Mouse (Mus musculus) adrenal gland, adult 8-10 months (tissue): ENCODE results near the gene Arnt2. TPM values are rescaled to one million over a fixed set of nuclear protein-coding genes. Genes with fewer than 3 reads are reported as not detected.

Experiments
- DNase-seq: peaks from one replicate; pipeline ENCODE4 v3.0.0; 2022
- total RNA-seq, 4 experiments: library from RNA; stranded (reverse); gene quantifications; 2 replicates each; pipeline ENCODE4 v1.2.4; 2022

Arnt2 gene
- total RNA-seq, 4 experiments from 2014 or later, result 41.3 to 62.9 (median 50.8) TPM

GRCm38 (mm10) chr7:84286526-84287225 lies 123.3 kb downstream of the Arnt2 start:
- DNase-seq, result no peak

GRCm38 (mm10) chr7:84285790-84286189 lies 124.2 kb downstream of the Arnt2 start:
- no peak for DNase-seq

- DNase-seq, result no peak
These were observed 125.0 kb downstream of the Arnt2 start for GRCm38 (mm10) chr7:84284974-84285373.

- DNase-seq, result no peak
These were observed 127.7 kb downstream of the Arnt2 start for GRCm38 (mm10) chr7:84282231-84282630.

GRCm38 (mm10) chr7:84279231-84279630 lies 130.7 kb downstream of the Arnt2 start:
- DNase-seq, result no peak

DNA sequence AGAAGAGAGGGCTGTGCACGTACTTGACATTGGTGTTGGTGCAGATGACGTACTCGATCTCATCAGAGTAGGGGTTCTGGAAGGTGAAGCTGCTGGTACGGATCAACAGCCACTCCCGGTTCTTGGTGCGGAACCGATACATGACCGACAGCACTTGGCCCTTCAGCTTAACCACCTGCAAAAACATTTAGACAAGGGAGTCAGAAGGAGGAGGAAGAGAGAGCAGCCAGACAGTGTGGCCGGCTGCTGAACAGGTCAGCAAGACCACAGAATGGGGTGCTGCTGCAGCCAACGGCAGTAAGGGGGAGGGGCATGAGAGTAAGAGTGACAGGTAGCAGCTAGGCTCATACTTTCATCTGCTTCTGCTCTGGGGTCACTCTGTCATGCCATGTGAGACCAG lies 134.7 kb downstream of the Arnt2 start:
- no peak for DNase-seq

GRCm38 (mm10) chr7:84273930-84274329 lies 136.0 kb downstream of the Arnt2 start:
- no peak for DNase-seq

- DNase-seq, result peak; percentile 55
These were observed 137.7 kb downstream of the Arnt2 start for GRCm38 (mm10) chr7:84272206-84272818.

DNA sequence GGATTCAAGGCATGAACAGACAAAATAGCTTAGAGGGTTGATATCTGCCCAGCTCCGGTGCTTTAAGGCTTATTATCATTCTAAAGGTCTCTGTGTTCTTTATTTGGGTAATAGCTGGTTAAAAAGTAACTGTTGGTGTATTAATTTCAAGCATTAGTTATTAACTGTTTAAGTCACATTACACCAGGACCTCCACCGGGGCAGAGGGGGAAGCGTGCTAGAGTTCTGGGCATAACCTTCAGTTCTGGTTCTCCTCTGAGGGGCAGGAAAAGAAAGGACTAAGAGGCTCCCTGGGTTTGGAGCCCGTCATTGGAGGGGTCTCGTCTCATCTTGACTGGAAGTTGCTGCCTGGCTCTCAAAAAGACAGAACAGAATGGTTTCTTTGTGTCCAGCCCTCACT lies 138.5 kb downstream of the Arnt2 start:
- DNase-seq, result no peak

GRCm38 (mm10) chr7:84263466-84263865 lies 146.5 kb downstream of the Arnt2 start:
- no peak for DNase-seq

- peak; percentile 51 for DNase-seq
These were observed 148.6 kb downstream of the Arnt2 start for GRCm38 (mm10) chr7:84261341-84261740.

- no peak for DNase-seq
These were observed 149.6 kb downstream of the Arnt2 start for GRCm38 (mm10) chr7:84260401-84260800.

DNA sequence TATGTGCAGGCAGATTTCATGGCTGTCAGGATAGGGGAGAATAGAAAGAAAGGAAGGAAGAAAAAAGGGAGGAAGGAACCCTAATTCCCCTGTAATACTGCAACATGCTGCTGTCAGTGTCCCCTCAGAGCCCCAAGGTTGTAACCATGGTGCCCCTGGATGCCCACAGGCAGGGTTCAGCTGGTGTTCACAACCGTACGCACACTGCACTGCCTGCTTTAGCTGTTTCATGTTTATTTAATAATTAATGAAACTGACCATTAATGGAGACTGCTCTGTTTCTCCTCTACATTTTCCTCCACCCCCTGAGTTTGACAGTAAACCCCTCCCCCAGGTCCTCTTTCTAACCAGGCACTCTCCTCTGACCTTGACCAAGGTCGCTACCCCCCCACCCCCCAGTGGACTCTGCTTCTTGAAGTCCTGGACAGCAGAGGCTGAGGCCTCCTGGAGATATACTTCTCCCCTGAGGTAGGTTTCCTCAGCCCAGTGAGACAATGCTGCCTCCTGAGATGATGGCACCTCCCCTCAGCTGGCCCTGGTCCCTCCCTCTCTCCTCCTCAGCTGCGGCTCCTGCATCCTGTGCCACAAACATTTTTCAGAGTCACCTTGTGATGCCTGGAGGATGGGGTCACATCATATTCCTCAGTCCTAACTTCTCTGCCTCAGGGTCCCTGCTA lies 150.5 kb downstream of the Arnt2 start:
- no peak for DNase-seq

DNA sequence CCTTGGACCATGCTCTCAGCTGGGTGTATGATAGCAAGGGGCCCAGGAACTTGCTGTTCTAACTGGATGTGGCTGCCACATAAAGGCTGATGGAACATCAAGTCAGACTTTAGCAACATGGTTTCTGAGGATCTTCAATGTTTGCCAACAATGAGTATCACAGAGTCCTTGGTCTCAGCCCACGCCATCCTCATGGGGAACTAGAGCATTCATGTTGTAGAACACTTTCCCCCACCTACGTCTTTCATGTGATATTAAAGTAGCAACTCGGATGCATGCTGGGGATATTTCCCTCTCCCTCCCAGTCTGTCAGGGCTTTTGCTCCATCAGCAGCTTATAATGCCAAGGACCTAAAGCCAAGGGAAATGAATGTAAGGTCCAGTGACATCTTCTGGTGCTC lies 153.3 kb downstream of the Arnt2 start:
- DNase-seq, result no peak

GRCm38 (mm10) chr7:84256245-84256644 lies 153.7 kb downstream of the Arnt2 start:
- no peak for DNase-seq

DNA sequence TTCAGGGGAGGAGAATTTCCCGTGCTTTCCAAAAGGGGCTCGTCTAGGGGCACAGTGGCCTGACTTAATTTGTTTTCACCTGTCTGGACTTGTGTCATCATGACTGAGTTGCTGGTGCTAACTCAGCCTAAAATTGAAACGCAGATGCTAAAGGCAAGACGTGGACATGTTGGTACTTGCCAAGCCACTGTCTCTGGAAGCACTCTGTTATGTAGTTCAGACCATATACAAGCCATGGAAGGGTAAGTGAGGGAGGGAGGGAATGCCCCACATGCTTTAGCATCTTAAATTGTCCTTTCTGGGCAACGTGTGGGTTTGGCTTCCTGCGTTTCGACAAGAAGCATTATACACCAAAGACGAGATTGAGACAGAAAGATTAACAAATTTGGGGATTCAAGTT lies 155.1 kb downstream of the Arnt2 start:
- DNase-seq, result no peak

DNA sequence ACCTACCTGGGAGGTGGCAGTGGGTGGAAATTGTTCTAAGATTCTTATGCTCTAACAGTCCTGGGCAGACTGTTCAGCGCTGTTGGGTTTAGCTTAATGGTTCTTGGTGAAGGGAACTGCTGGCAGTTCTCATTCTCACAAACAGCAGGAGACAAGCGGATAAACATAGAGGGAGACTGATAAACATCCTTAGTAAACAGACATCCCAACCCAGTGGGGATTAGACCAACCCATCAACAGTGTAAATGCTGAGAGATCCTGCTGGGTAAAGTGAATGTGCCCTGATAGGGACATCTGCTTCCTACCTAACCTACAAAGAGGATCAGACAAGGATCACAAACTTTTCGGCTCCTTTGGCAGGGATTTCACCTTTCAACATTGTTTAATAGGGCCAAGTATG lies 155.7 kb downstream of the Arnt2 start:
- no peak for DNase-seq

- DNase-seq, result no peak
These were observed 158.3 kb downstream of the Arnt2 start for GRCm38 (mm10) chr7:84251667-84252066.

DNA sequence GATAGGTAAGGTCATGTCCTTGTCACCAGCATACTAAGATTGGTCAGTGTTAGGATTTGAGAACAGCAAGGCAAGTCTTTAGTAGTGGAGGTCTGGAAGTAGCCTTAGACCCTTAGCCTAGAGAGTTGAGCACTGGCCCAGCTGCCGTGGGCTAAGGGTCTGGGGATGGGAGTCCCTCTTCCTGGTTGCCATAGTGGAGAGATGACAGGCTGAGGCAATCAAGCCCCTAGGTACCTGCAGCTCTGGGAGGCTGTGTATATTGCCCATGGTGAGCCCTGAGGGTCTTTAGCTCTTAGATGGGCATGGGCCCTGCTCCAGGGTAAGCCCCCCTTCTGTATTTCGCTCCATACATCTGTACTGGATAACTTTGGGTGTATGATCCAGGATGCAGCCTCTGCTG lies 159.2 kb downstream of the Arnt2 start:
- DNase-seq, result no peak

GRCm38 (mm10) chr7:84249951-84250350 lies 160.0 kb downstream of the Arnt2 start:
- no peak for DNase-seq

DNA sequence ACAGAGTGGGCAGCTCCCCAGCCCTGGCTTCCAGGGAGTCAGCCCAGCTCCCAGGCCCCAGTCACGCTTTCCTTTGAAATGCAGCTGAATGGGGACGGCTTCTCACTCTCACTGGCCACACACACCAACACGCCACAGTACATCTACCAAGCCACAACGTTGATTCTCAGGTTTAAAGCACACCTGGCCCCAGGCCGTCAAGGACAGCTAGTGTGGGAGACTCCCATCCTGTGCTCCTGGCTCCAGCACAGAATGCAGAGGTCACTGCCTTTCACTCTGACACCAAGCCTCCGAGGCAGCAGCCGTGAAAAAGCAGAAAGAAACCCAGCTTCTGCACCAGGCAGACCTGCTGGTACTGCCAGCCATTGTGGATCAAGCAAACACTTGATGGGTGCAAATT lies 160.6 kb downstream of the Arnt2 start:
- no peak for DNase-seq

GRCm38 (mm10) chr7:84247960-84248665 lies 161.9 kb downstream of the Arnt2 start:
- DNase-seq, result no peak

- no peak for DNase-seq
These were observed 163.1 kb downstream of the Arnt2 start for GRCm38 (mm10) chr7:84246878-84247277.
